Mouse (Mus musculus) limb, embryonic 10.5 days (tissue): ENCODE measurements around the gene 2410002F23Rik. TPM values are rescaled to one million over a fixed set of nuclear protein-coding genes. Genes with fewer than 3 reads are reported as not detected.
"Not testable (repeated sequence)": the region's sequence is repeated elsewhere in the genome, so short reads cannot be mapped to it uniquely, and the experiment has no call there.

Source experiments
- DNase-seq: peaks from one replicate; pipeline ENCODE4 v3.0.0-alpha.2; 2017; ENCODE audit warnings: low spot score
- H3K27ac ChIP-seq: fragments of 300-500 bp; sonication (generic); 2 replicates; pipeline ENCODE4 v1.5.1; 2016; ENCODE audit warnings: mild to moderate bottlenecking
- H3K27me3 ChIP-seq: fragments of 300-500 bp; sonication (generic); 2 replicates; pipeline ENCODE4 v1.6.1; 2016; ENCODE audit warnings: low read depth, mild to moderate bottlenecking; ENCODE audit not compliant: poor library complexity, severe bottlenecking
- H3K36me3 ChIP-seq: fragments of 300-500 bp; sonication (generic); 2 replicates; pipeline ENCODE4 v1.6.1; 2016; ENCODE audit warnings: mild to moderate bottlenecking, moderate library complexity
- H3K4me1 ChIP-seq: fragments of 300-500 bp; sonication (generic); 2 replicates; pipeline ENCODE4 v1.6.1; 2016
- H3K4me3 ChIP-seq: fragments of 300-500 bp; sonication (generic); 2 replicates; pipeline ENCODE4 v1.5.1; 2016; ENCODE audit warnings: mild to moderate bottlenecking, moderate library complexity
- H3K9me3 ChIP-seq: fragments of 300-500 bp; sonication (generic); replicated peaks from 2 replicates; pipeline ENCODE4 v1.6.1; 2016; ENCODE audit warnings: mild to moderate bottlenecking
- WGBS: fragments of 180-500 bp; shearing (Covaris S2); methylation state at CpG from one replicate; pipeline ENCODE4 v1.1.7; 2016; 5-methylcytosine and 5-hydroxymethylcytosine counted together
- polyA plus RNA-seq: library from polyadenylated mRNA; unstranded; fragments of >200 nt; fragmentation: Nextera tagmentation; extraction: Ambion mirVana; gene quantifications from 2 replicates; pipeline ENCODE4 v1.2.1, GENCODE M21; 2016

The 2410002F23Rik gene
- 179 and 220 TPM in 2 replicates for polyA plus RNA-seq

- H3K27ac ChIP-seq: peak within 1 kb of the TSS; percentile 97
- H3K4me3 ChIP-seq: peak within 1 kb of the TSS; percentile 77
- H3K4me1 ChIP-seq: peaks cover 20% of the 10 kb centered on the region
- peak; percentile 94 for DNase-seq
- H3K27me3 ChIP-seq: no peaks in the 10 kb centered on the region
- under 1% methylated on average over 62 of the region's 62 CpGs for WGBS
- peaks cover 37% of the 10 kb centered on the region for H3K36me3 ChIP-seq
- H3K9me3 ChIP-seq: no peaks in the 10 kb centered on the region
These were observed at the start of gene 2410002F23Rik, which contains the start of gene 1700028J19Rik for GRCm38 (mm10) chr7:44246055-44246983. Gene 2410002F23Rik (plus strand): TSS chr7:44246722. Gene 1700028J19Rik (minus strand): TSS chr7:44246695.

GRCm38 (mm10) chr7:44197891-44198290 is 48.6 kb upstream of the 2410002F23Rik start, which contains the start of gene Klk1b3:
Gene Klk1b3 (plus strand): TSS chr7:44198191.
- H3K27ac ChIP-seq: no peak within 1 kb of the TSS
- DNase-seq: no peak
- no peaks in the 10 kb centered on the region for H3K27me3 ChIP-seq
- no peaks in the 10 kb centered on the region for H3K4me1 ChIP-seq
- WGBS: 72% methylated on average over 3 of the region's 3 CpGs
- H3K9me3 ChIP-seq: no peaks in the 10 kb centered on the region
- H3K36me3 ChIP-seq: no peaks in the 10 kb centered on the region
- no peak within 1 kb of the TSS for H3K4me3 ChIP-seq

- DNase-seq, H3K4me1 ChIP-seq, H3K4me3 ChIP-seq, H3K36me3 ChIP-seq, H3K27me3 ChIP-seq, H3K27ac ChIP-seq, H3K9me3 ChIP-seq: not testable (repeated sequence)
- WGBS: 63% methylated on average over 3 of the region's 3 CpGs
These were observed 39.4 kb upstream of the 2410002F23Rik start, which contains the start of gene Klk1b4 for GRCm38 (mm10) chr7:44207135-44207534. Gene Klk1b4 (plus strand): TSS chr7:44207435.

GRCm38 (mm10) chr7:44208307-44208706 is 38.2 kb upstream of the 2410002F23Rik start:
- Histone ChIP-seq H3K36me3 (no peaks in the 10 kb centered on the region), H3K27ac (no peak overlapping the region), H3K27me3 (no peaks in the 10 kb centered on the region), H3K4me1 (no peaks in the 10 kb centered on the region), H3K4me3 (no peak overlapping the region), H3K9me3 (no peaks in the 10 kb centered on the region)
- DNase-seq: no peak
- 82% methylated on average over 3 of the region's 3 CpGs for WGBS

GRCm38 (mm10) chr7:44215645-44216044 is 30.9 kb upstream of the 2410002F23Rik start, which contains the start of gene Klk1b5:
Gene Klk1b5 (plus strand): TSS chr7:44215945.
- no peaks in the 10 kb centered on the region for H3K9me3 ChIP-seq
- H3K27ac ChIP-seq: no peak within 1 kb of the TSS
- DNase-seq: no peak
- H3K27me3 ChIP-seq: no peaks in the 10 kb centered on the region
- no peaks in the 10 kb centered on the region for H3K4me1 ChIP-seq
- no peak within 1 kb of the TSS for H3K4me3 ChIP-seq
- 87% methylated on average over 1 of the region's 1 CpGs for WGBS
- H3K36me3 ChIP-seq: no peaks in the 10 kb centered on the region

- not testable (repeated sequence) for H3K9me3 ChIP-seq, H3K4me1 ChIP-seq, H3K36me3 ChIP-seq, H3K4me3 ChIP-seq, H3K27ac ChIP-seq, DNase-seq, H3K27me3 ChIP-seq
- 74% methylated on average over 9 of the region's 10 CpGs for WGBS
These were observed 24.9 kb upstream of the 2410002F23Rik start for GRCm38 (mm10) chr7:44221601-44222000.

GRCm38 (mm10) chr7:44222335-44222734 is 24.2 kb upstream of the 2410002F23Rik start:
- DNase-seq, H3K27me3 ChIP-seq, H3K9me3 ChIP-seq, H3K36me3 ChIP-seq, H3K27ac ChIP-seq, H3K4me1 ChIP-seq, H3K4me3 ChIP-seq: not testable (repeated sequence)
- WGBS: 79% methylated on average over 6 of the region's 6 CpGs

GRCm38 (mm10) chr7:44225076-44225475 is 21.4 kb upstream of the 2410002F23Rik start, which contains the start of gene Klk1:
Gene Klk1 (plus strand): TSS chr7:44225360.
- no peaks in the 10 kb centered on the region for H3K27me3 ChIP-seq
- H3K9me3 ChIP-seq: no peaks in the 10 kb centered on the region
- no peak for DNase-seq
- WGBS: 42% methylated on average over 1 of the region's 1 CpGs
- no peaks in the 10 kb centered on the region for H3K4me1 ChIP-seq
- no peaks in the 10 kb centered on the region for H3K36me3 ChIP-seq
- H3K27ac ChIP-seq: no peak within 1 kb of the TSS
- no peak within 1 kb of the TSS for H3K4me3 ChIP-seq

- 89% methylated on average over 3 of the region's 3 CpGs for WGBS
- Histone ChIP-seq H3K9me3 (no peaks in the 10 kb centered on the region), H3K27ac (no peak within 1 kb of the TSS), H3K4me3 (no peak within 1 kb of the TSS), H3K27me3 (no peaks in the 10 kb centered on the region), H3K4me1 (no peaks in the 10 kb centered on the region), H3K36me3 (no peaks in the 10 kb centered on the region)
- no peak for DNase-seq
These were observed 10.6 kb upstream of the 2410002F23Rik start, which contains the start of gene Gm36864 for GRCm38 (mm10) chr7:44235909-44236308. Gene Gm36864 (plus strand): TSS chr7:44236177.

- Histone ChIP-seq H3K4me3 (no peak overlapping the region), H3K27me3 (no peaks in the 10 kb centered on the region), H3K4me1 (no peaks in the 10 kb centered on the region), H3K9me3 (no peaks in the 10 kb centered on the region), H3K27ac (no peak overlapping the region), H3K36me3 (no peaks in the 10 kb centered on the region)
- DNase-seq: no peak
- 66% methylated on average over 2 of the region's 2 CpGs for WGBS
These were observed 6.6 kb upstream of the 2410002F23Rik start for GRCm38 (mm10) chr7:44239913-44240312.

- Histone ChIP-seq H3K27ac (no peak overlapping the region), H3K27me3 (no peaks in the 10 kb centered on the region), H3K4me1 (peaks cover 5% of the 10 kb centered on the region; the same call in 1 of the 2 replicates), H3K4me3 (no peak overlapping the region), H3K36me3 (no peaks in the 10 kb centered on the region), H3K9me3 (no peaks in the 10 kb centered on the region)
- 52% methylated on average over 1 of the region's 1 CpGs for WGBS
- DNase-seq: no peak
These were observed 5.8 kb upstream of the 2410002F23Rik start for GRCm38 (mm10) chr7:44240712-44241111.

GRCm38 (mm10) chr7:44241163-44241562 is 5.4 kb upstream of the 2410002F23Rik start:
- no peaks in the 10 kb centered on the region for H3K27me3 ChIP-seq
- no peak overlapping the region for H3K4me3 ChIP-seq
- 68% methylated on average over 2 of the region's 2 CpGs for WGBS
- no peak for DNase-seq
- peaks cover 5% of the 10 kb centered on the region; the same call in 1 of the 2 replicates for H3K4me1 ChIP-seq
- no peaks in the 10 kb centered on the region for H3K9me3 ChIP-seq
- no peaks in the 10 kb centered on the region for H3K36me3 ChIP-seq
- no peak overlapping the region for H3K27ac ChIP-seq

GRCm38 (mm10) chr7:44244080-44244479 is 2.4 kb upstream of the 2410002F23Rik start:
- Histone ChIP-seq H3K4me3 (no peak overlapping the region), H3K27ac (no peak overlapping the region), H3K27me3 (no peaks in the 10 kb centered on the region), H3K4me1 (peaks cover 10% of the 10 kb centered on the region), H3K9me3 (no peaks in the 10 kb centered on the region), H3K36me3 (peaks cover 14% of the 10 kb centered on the region)
- DNase-seq: no peak
- 54% methylated on average over 1 of the region's 1 CpGs for WGBS
